Mouse (Mus musculus) forebrain, embryonic 11.5 days (tissue): ENCODE data around the gene Zranb1. TPM values are rescaled to one million over a fixed set of nuclear protein-coding genes. Genes with fewer than 3 reads are reported as not detected.
A peak's percentile ranks its signal among the peaks of the same experiment; 100 is the strongest.

Experiments used
- ATAC-seq: fragments of 200-750 bp; cut with Nextera tagmentation; replicated peaks from 2 replicates; pipeline ENCODE4 v1.8.0; 2017; ENCODE audit warnings: moderate TSS enrichment; ENCODE audit not compliant: low FRiP score
- DNase-seq: peaks from one replicate; pipeline ENCODE4 v3.0.0-alpha.2; 2017; ENCODE audit warnings: low spot score
- H3K27ac ChIP-seq: fragments of 300-500 bp; sonication (generic); 2 replicates; pipeline ENCODE4 v1.5.1; 2014; ENCODE audit warnings: low read depth, low read length
- H3K27me3 ChIP-seq: fragments of 300-500 bp; sonication (generic); 2 replicates; pipeline ENCODE4 v1.6.1; 2014; ENCODE audit warnings: mild to moderate bottlenecking, low read length, mixed read lengths; ENCODE audit not compliant: control insufficient read depth, insufficient read depth
- H3K36me3 ChIP-seq: fragments of 300-500 bp; sonication (generic); 2 replicates; pipeline ENCODE4 v1.6.1; 2014; ENCODE audit warnings: mild to moderate bottlenecking, low read length, moderate library complexity, mixed read lengths; ENCODE audit not compliant: control insufficient read depth, insufficient read depth
- H3K4me1 ChIP-seq: fragments of 300-500 bp; sonication (generic); replicated peaks from 2 replicates; pipeline ENCODE4 v1.6.1; 2014; ENCODE audit warnings: low read length, mixed read lengths; ENCODE audit not compliant: control insufficient read depth, insufficient read depth
- H3K4me2 ChIP-seq: fragments of 300-500 bp; sonication (generic); 2 replicates; pipeline ENCODE4 v1.6.1; 2014; ENCODE audit warnings: low read depth, mild to moderate bottlenecking, low read length, moderate library complexity, mixed read lengths; ENCODE audit not compliant: severe bottlenecking
- H3K4me3 ChIP-seq: fragments of 300-500 bp; sonication (generic); 2 replicates; pipeline ENCODE4 v1.5.1; 2014; ENCODE audit warnings: low read depth, low read length
- H3K9ac ChIP-seq: fragments of 300-500 bp; sonication (generic); 2 replicates; pipeline ENCODE4 v1.6.1; 2014; ENCODE audit warnings: low read length
- H3K9me3 ChIP-seq: fragments of 300-500 bp; sonication (generic); 2 replicates; pipeline ENCODE4 v1.6.1; 2016; ENCODE audit warnings: low read length, mixed read lengths; ENCODE audit not compliant: control insufficient read depth
- WGBS: fragments of 180-500 bp; shearing (Covaris S2); extraction: QIAGEN DNeasy Blood & Tissue Kit; methylation state at CpG from one replicate; pipeline ENCODE4 v1.1.7; 2014; 5-methylcytosine and 5-hydroxymethylcytosine counted together
- polyA plus RNA-seq: library from polyadenylated mRNA; unstranded; fragments of >200 nt; fragmentation: Nextera tagmentation; extraction: Ambion mirVana; gene quantifications from 2 replicates; pipeline ENCODE4 v1.2.1, GENCODE M21; 2014

Zranb1 gene
- polyA plus RNA-seq, 1 experiment from 2014 or later: 18.1 TPM

DNA sequence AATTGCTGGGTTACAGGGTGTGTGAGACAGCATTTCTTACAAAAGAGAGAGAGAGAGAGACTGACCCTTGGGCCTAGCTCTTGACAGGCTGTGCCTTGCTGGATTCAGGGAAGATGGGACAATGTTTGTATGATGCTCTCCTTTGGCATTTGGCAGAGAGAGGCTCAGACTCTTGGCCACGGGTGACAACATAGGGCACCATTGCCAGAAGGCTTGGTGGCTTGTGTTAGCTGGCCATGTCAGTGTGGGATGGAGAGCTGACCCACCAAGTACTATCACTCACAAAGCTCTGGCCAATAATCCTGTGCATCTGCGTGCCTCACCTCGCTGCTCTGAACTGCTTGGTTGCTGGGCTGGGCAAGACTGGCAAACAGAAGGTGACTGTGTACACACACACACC lies 79.5 kb downstream of the Zranb1 start:
- WGBS: 91% methylated on average over 3 of the region's 3 CpGs
- DNase-seq (no peak), ATAC-seq (no peak)
- Histone ChIP-seq H3K4me2 (no peak overlapping the region), H3K9me3 (no peaks in the 10 kb centered on the region), H3K4me1 (peaks cover 18% of the 10 kb centered on the region), H3K4me3 (no peak overlapping the region), H3K27me3 (no peaks in the 10 kb centered on the region), H3K9ac (no peak overlapping the region), H3K27ac (no peak overlapping the region), H3K36me3 (no peaks in the 10 kb centered on the region)

DNA sequence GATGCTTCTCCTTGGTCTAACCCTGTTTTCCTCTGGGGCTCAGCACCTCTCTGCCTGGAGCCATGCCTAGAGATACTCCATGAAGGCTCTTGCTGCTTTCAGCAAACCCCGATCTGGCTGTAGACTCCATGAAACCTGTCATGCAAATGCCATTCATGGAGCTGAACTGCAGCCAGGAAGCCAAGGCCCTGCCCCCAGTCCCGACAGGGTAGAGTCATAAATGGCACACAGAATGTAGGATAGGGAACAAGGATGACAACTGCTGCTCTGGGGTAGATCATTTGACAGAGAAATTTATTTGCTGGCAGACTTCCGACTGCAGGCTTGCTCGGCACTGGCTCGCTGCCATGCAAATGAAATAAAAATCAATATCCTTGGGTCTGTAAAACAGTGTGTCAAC lies 80.2 kb downstream of the Zranb1 start:
- Histone ChIP-seq H3K4me3 (no peak overlapping the region), H3K9me3 (no peaks in the 10 kb centered on the region), H3K27me3 (no peaks in the 10 kb centered on the region), H3K36me3 (no peaks in the 10 kb centered on the region), H3K9ac (no peak overlapping the region), H3K27ac (0 out of 2 replicates have a peak overlapping the region, but pooled peaks have one; percentile 25), H3K4me1 (peaks cover 21% of the 10 kb centered on the region), H3K4me2 (no peak overlapping the region)
- DNase-seq: no peak
- WGBS: 66% methylated on average over 5 of the region's 5 CpGs
- no peak for ATAC-seq

DNA sequence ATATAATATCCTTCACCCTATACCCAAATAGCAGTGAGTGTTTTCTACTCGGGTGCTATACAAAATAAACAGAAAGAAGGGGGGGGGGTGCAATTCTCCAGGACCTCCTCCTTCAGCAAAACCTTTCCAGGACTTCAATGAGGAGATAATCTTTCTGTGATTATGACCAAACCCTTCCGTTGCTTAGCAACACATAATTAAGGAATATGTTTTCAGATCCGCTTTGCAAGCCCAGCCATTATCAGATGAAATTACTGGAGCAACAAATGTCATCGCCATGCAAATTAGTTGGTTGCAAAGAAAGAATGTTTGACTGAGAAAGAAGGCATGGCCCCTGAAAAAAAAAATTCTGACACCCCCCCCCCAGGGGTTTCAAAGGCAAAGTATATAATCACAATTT lies 80.7 kb downstream of the Zranb1 start:
- Histone ChIP-seq H3K9me3 (no peaks in the 10 kb centered on the region), H3K4me2 (no peak overlapping the region), H3K4me1 (peaks cover 21% of the 10 kb centered on the region), H3K4me3 (no peak overlapping the region), H3K27ac (no peak overlapping the region), H3K27me3 (no peaks in the 10 kb centered on the region), H3K9ac (no peak overlapping the region), H3K36me3 (no peaks in the 10 kb centered on the region)
- no peak for DNase-seq
- ATAC-seq: no peak
- 46% methylated on average over 4 of the region's 4 CpGs for WGBS

DNA sequence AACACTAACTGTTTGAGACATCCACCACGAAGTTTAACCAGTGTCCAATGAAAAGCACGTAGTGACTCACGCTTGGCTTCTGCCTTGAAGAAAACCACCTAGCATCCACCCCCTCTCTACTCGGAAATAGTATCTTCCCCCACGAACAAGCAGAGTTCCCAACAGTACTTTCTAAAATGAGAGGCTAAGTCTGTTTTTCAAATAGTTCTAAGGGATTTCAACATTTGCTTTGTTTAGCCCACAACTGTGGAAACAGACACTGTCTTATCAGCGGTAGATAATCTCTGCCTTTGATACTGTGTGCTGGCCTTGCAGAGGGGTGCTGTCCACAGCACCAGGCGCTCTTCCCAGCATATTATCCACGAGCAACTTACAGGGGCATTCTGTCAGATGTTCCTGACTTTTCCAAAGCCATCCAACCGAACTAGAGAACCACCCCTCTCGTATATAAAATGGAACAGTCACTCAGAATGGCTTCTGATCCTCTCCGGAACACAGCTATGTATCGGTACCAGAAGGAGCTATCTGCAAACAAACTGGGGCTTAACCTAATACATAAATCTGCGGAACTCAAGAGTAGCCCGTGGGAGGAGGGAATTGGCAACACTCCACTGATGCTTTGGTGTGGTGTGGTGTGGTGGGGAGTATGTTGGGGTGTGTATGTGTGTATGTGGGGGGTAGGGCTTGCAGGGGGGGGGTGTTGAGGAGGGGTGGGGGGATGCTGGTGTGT lies 81.9 kb downstream of the Zranb1 start:
- no peak for ATAC-seq
- no peak for DNase-seq
- Histone ChIP-seq H3K27ac (no peak overlapping the region), H3K27me3 (no peaks in the 10 kb centered on the region), H3K4me1 (peaks cover 21% of the 10 kb centered on the region), H3K4me2 (no peak overlapping the region), H3K36me3 (no peaks in the 10 kb centered on the region), H3K4me3 (no peak overlapping the region), H3K9ac (no peak overlapping the region), H3K9me3 (no peaks in the 10 kb centered on the region)
- WGBS: 75% methylated on average over 14 of the region's 14 CpGs

DNA sequence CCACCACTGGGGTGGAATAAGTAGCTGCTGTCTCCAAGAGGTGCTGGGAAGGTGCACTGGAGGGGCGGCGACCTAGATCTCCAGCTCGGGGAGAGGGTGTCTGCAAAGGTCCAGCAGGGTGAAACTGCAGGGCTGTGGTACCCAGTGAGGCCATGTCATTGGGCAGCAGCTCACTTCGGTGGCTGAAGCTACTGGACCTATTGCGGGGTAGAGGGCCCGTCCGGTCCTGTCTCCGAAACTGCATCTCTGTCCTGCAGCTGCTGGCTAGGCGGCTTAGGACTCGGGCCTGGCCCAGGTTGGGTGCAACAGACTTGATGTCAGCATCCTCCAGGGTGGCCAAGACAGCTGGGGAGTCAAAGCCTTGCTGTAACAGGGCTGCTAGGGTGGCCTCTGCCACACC lies 83.0 kb downstream of the Zranb1 start:
- no peaks in the 10 kb centered on the region for H3K9me3 ChIP-seq
- 0 out of 2 replicates have a peak, but pooled peaks have one; percentile 8 for ATAC-seq
- H3K4me3 ChIP-seq: no peak overlapping the region
- no peak overlapping the region for H3K9ac ChIP-seq
- H3K4me1 ChIP-seq: peaks cover 24% of the 10 kb centered on the region
- 91% methylated on average over 10 of the region's 10 CpGs for WGBS
- H3K27ac ChIP-seq: no peak overlapping the region
- no peak overlapping the region for H3K4me2 ChIP-seq
- no peak for DNase-seq
- H3K27me3 ChIP-seq: no peaks in the 10 kb centered on the region
- H3K36me3 ChIP-seq: no peaks in the 10 kb centered on the region

DNA sequence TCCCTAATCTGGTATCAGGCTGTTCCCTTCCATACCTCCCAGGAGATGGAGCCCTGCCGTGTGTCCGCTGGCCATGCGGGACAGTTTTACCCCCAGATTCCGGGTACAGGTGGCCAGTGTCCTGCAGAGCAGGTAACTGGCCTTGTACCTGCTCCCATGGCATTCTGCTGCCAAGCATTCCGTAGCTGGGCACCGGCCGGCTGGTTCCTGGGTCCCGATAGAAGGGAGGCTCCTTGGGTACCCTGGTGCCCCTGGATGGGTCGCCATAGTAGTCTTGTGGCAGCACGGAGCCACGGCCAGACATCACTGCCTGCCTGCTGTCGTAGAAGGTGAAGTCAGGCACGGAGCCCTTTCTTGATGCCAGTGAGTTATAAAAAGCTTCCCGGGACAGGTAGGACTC lies 83.7 kb downstream of the Zranb1 start:
- Histone ChIP-seq H3K27me3 (no peaks in the 10 kb centered on the region), H3K9me3 (no peaks in the 10 kb centered on the region), H3K36me3 (no peaks in the 10 kb centered on the region), H3K4me2 (no peak overlapping the region), H3K27ac (no peak overlapping the region), H3K4me1 (peaks cover 30% of the 10 kb centered on the region), H3K9ac (0 out of 2 replicates have a peak overlapping the region, but pooled peaks have one; percentile 24), H3K4me3 (no peak overlapping the region)
- DNase-seq (no peak), ATAC-seq (no peak)
- WGBS: 92% methylated on average over 14 of the region's 14 CpGs

DNA sequence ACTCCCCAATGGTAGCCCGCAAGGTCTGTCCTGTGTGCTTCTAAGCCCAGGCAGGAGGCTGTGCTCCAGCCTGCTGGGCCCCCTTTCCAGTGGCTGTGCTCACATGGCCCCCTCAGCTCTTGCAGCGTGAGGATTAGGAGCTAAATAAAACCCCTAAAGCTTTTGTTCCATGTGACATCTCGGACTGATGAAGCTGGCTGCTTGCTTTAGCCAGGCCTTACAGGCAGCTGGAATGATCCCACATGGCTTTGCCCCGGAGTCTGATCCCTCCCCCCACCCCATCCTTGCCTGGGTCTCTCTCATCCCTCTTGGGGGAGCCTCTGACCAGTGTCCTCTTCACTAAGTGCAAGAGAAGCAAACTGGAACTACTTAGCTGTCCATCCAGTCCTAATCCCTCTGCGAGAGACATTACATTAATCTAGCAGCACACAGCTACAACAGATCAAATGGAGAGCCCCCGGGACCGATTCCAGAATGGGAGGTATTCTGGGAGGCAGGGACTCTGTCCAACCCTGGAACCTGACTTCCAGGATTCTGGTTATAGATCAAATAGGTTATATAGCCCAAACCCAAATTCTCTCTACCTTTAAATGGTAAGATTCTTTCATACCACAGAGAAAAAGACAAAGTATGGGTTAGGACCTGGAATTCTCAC lies 84.6 kb downstream of the Zranb1 start:
- H3K9ac ChIP-seq: peak overlapping the region; percentile 29

DNA sequence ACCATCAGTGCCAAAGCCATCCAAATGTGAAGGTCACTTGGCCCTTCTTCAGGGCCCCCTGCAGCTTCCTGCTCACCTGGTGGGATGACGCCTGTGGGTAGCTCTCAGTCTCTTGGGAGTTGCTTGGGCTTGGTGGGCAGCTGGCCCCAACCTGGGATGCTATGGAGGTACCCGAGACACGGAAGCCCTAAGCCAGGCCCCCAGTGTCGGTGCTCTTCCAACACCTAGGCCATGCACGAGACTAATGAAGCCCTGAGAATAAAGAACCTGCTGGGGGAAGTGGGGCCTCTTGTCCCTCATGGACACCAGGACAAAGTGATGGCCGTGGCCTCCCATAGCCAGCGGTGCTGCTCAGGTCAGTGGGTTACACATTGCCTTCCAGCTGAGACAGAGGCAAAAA lies 88.0 kb downstream of the Zranb1 start:
- DNase-seq (no peak), ATAC-seq (no peak)
- Histone ChIP-seq H3K9ac (no peak overlapping the region), H3K4me3 (no peak overlapping the region), H3K9me3 (no peaks in the 10 kb centered on the region), H3K36me3 (no peaks in the 10 kb centered on the region), H3K27ac (no peak overlapping the region), H3K4me2 (no peak overlapping the region), H3K4me1 (peaks cover 28% of the 10 kb centered on the region), H3K27me3 (no peaks in the 10 kb centered on the region)
- WGBS: 66% methylated on average over 7 of the region's 7 CpGs

More for the DNA sequence above, 84.6 kb downstream of the Zranb1 start:
- Histone ChIP-seq H3K9me3 (no peaks in the 10 kb centered on the region), H3K4me3 (no peak overlapping the region), H3K27ac (peak overlapping the region; percentile 62), H3K4me1 (peaks cover 36% of the 10 kb centered on the region), H3K4me2 (no peak overlapping the region; the same call in 1 of the 2 replicates), H3K27me3 (no peaks in the 10 kb centered on the region), H3K36me3 (no peaks in the 10 kb centered on the region)
- no peak for DNase-seq
- ATAC-seq: peak; percentile 18; the same call in 1 of the 2 replicates
- 13% methylated on average over 7 of the region's 7 CpGs for WGBS
